Mouse (Mus musculus): Measurements from ENCODE around the gene Pdcd2l. TPM values are rescaled to one million over a fixed set of nuclear protein-coding genes. Genes with fewer than 3 reads are reported as not detected.
"Not testable (repeated sequence)": the region's sequence is repeated elsewhere in the genome, so short reads cannot be mapped to it uniquely, and the experiment has no call there.

Gene Pdcd2l
- polyA plus RNA-seq, 1 experiment from 2014 or later: 57.2 TPM

GRCm38 (mm10) chr7:34200829-34201228 lies 4.4 kb upstream of the Pdcd2l start:
- WGBS: 95% methylated on average over 2 of the region's 2 CpGs
- no peak overlapping the region for H3K4me2 ChIP-seq (ENCODE audit: low read length)
- no peak for DNase-seq (ENCODE audit: low spot score)
- H3K27me3 ChIP-seq (replicated peaks; ENCODE audit: control insufficient read depth, insufficient read depth, low read length): no peaks in the 10 kb centered on the region
- no peaks in the 10 kb centered on the region for H3K4me1 ChIP-seq (replicated peaks; ENCODE audit: control insufficient read depth, insufficient read depth, low read length)
- peaks cover 53% of the 10 kb centered on the region for H3K36me3 ChIP-seq (ENCODE audit: control insufficient read depth, insufficient read depth, low read length)
- no peaks in the 10 kb centered on the region for H3K9me3 ChIP-seq (ENCODE audit: control insufficient read depth, low read length)
- no peak overlapping the region for H3K4me3 ChIP-seq (ENCODE audit: low read depth, low read length)
- ATAC-seq (replicated peaks; ENCODE audit: low FRiP score, low TSS enrichment, low read depth): no peak
- no peak overlapping the region for H3K9ac ChIP-seq (ENCODE audit: low read length)
- H3K27ac ChIP-seq (ENCODE audit: low read depth): no peak overlapping the region

- no peaks in the 10 kb centered on the region for H3K27me3 ChIP-seq (replicated peaks; ENCODE audit: control insufficient read depth, insufficient read depth, low read length)
- DNase-seq (ENCODE audit: low spot score) (no peak), ATAC-seq (replicated peaks; ENCODE audit: low FRiP score, low TSS enrichment, low read depth) (no peak)
- H3K4me2 ChIP-seq (ENCODE audit: low read length): no peak overlapping the region
- no peaks in the 10 kb centered on the region for H3K9me3 ChIP-seq (ENCODE audit: control insufficient read depth, low read length)
- peaks cover 36% of the 10 kb centered on the region for H3K36me3 ChIP-seq (ENCODE audit: control insufficient read depth, insufficient read depth, low read length)
- H3K27ac ChIP-seq (ENCODE audit: low read depth): no peak overlapping the region
- WGBS: 43% methylated on average over 3 of the region's 3 CpGs
- no peak overlapping the region for H3K9ac ChIP-seq (ENCODE audit: low read length)
- no peak overlapping the region for H3K4me3 ChIP-seq (ENCODE audit: low read depth, low read length)
- H3K4me1 ChIP-seq (replicated peaks; ENCODE audit: control insufficient read depth, insufficient read depth, low read length): no peaks in the 10 kb centered on the region; the same call in 1 of the 2 replicates
These were observed 1.9 kb upstream of the Pdcd2l start for GRCm38 (mm10) chr7:34198346-34198745.

GRCm38 (mm10) chr7:34195632-34196031 lies 829 bp downstream of the Pdcd2l start:
- H3K9me3 ChIP-seq (ENCODE audit: control insufficient read depth, low read length): no peaks in the 10 kb centered on the region
- WGBS: 52% methylated on average over 3 of the region's 3 CpGs
- peak overlapping the region; percentile 84 for H3K4me2 ChIP-seq (ENCODE audit: low read length)
- H3K4me3 ChIP-seq (ENCODE audit: low read depth, low read length): peak overlapping the region; percentile 97
- H3K27me3 ChIP-seq (replicated peaks; ENCODE audit: control insufficient read depth, insufficient read depth, low read length): no peaks in the 10 kb centered on the region
- ATAC-seq (replicated peaks; ENCODE audit: low FRiP score, low TSS enrichment, low read depth) (no peak), DNase-seq (ENCODE audit: low spot score) (no peak)
- no peak overlapping the region for H3K27ac ChIP-seq (ENCODE audit: low read depth)
- peak overlapping the region; percentile 91 for H3K9ac ChIP-seq (ENCODE audit: low read length)
- H3K36me3 ChIP-seq (ENCODE audit: control insufficient read depth, insufficient read depth, low read length): peaks cover 24% of the 10 kb centered on the region
- H3K4me1 ChIP-seq (replicated peaks; ENCODE audit: control insufficient read depth, insufficient read depth, low read length): no peaks in the 10 kb centered on the region; the same call in 1 of the 2 replicates

GRCm38 (mm10) chr7:34192825-34193224 lies 3.6 kb downstream of the Pdcd2l start:
- no peak for ATAC-seq (replicated peaks; ENCODE audit: low FRiP score, low TSS enrichment, low read depth)
- WGBS: 93% methylated on average over 6 of the region's 6 CpGs
- Histone ChIP-seq H3K27ac (ENCODE audit: low read depth) (no peak overlapping the region), H3K4me2 (ENCODE audit: low read length) (no peak overlapping the region), H3K36me3 (ENCODE audit: control insufficient read depth, insufficient read depth, low read length) (peaks cover 43% of the 10 kb centered on the region), H3K9ac (ENCODE audit: low read length) (no peak overlapping the region), H3K4me3 (ENCODE audit: low read depth, low read length) (no peak overlapping the region), H3K27me3 (replicated peaks; ENCODE audit: control insufficient read depth, insufficient read depth, low read length) (no peaks in the 10 kb centered on the region), H3K9me3 (ENCODE audit: control insufficient read depth, low read length) (no peaks in the 10 kb centered on the region), H3K4me1 (replicated peaks; ENCODE audit: control insufficient read depth, insufficient read depth, low read length) (no peaks in the 10 kb centered on the region; the same call in 1 of the 2 replicates)
- no peak for DNase-seq (ENCODE audit: low spot score)

GRCm38 (mm10) chr7:34189376-34189989 lies 7.0 kb downstream of the Pdcd2l start:
- ATAC-seq (replicated peaks; ENCODE audit: low FRiP score, low TSS enrichment, low read depth): no peak
- Histone ChIP-seq H3K9ac (ENCODE audit: low read length) (no peak overlapping the region), H3K9me3 (ENCODE audit: control insufficient read depth, low read length) (no peaks in the 10 kb centered on the region), H3K4me1 (replicated peaks; ENCODE audit: control insufficient read depth, insufficient read depth, low read length) (no peaks in the 10 kb centered on the region), H3K36me3 (ENCODE audit: control insufficient read depth, insufficient read depth, low read length) (peaks cover 72% of the 10 kb centered on the region), H3K27ac (ENCODE audit: low read depth) (no peak overlapping the region), H3K4me3 (ENCODE audit: low read depth, low read length) (no peak overlapping the region), H3K27me3 (replicated peaks; ENCODE audit: control insufficient read depth, insufficient read depth, low read length) (no peaks in the 10 kb centered on the region), H3K4me2 (ENCODE audit: low read length) (no peak overlapping the region)
- 87% methylated on average over 12 of the region's 12 CpGs for WGBS
- no peak for DNase-seq (ENCODE audit: low spot score)

- WGBS: 88% methylated on average over 3 of the region's 3 CpGs
- Histone ChIP-seq H3K4me1 (replicated peaks; ENCODE audit: control insufficient read depth, insufficient read depth, low read length) (no peaks in the 10 kb centered on the region), H3K9ac (ENCODE audit: low read length) (no peak overlapping the region), H3K4me3 (ENCODE audit: low read depth, low read length) (no peak overlapping the region), H3K9me3 (ENCODE audit: control insufficient read depth, low read length) (no peaks in the 10 kb centered on the region), H3K27ac (ENCODE audit: low read depth) (no peak overlapping the region), H3K27me3 (replicated peaks; ENCODE audit: control insufficient read depth, insufficient read depth, low read length) (no peaks in the 10 kb centered on the region), H3K36me3 (ENCODE audit: control insufficient read depth, insufficient read depth, low read length) (peaks cover 48% of the 10 kb centered on the region), H3K4me2 (ENCODE audit: low read length) (no peak overlapping the region)
- DNase-seq (ENCODE audit: low spot score) (no peak), ATAC-seq (replicated peaks; ENCODE audit: low FRiP score, low TSS enrichment, low read depth) (no peak)
These were observed 12.7 kb downstream of the Pdcd2l start for GRCm38 (mm10) chr7:34183794-34184193.

GRCm38 (mm10) chr7:34183356-34183755 lies 13.1 kb downstream of the Pdcd2l start:
- H3K36me3 ChIP-seq (ENCODE audit: control insufficient read depth, insufficient read depth, low read length): peaks cover 44% of the 10 kb centered on the region
- H3K9me3 ChIP-seq (ENCODE audit: control insufficient read depth, low read length): no peaks in the 10 kb centered on the region
- H3K9ac ChIP-seq (ENCODE audit: low read length): no peak overlapping the region
- WGBS: 94% methylated on average over 13 of the region's 13 CpGs
- DNase-seq (ENCODE audit: low spot score): no peak
- H3K4me2 ChIP-seq (ENCODE audit: low read length): no peak overlapping the region
- no peak overlapping the region for H3K27ac ChIP-seq (ENCODE audit: low read depth)
- no peaks in the 10 kb centered on the region for H3K4me1 ChIP-seq (replicated peaks; ENCODE audit: control insufficient read depth, insufficient read depth, low read length)
- no peaks in the 10 kb centered on the region for H3K27me3 ChIP-seq (replicated peaks; ENCODE audit: control insufficient read depth, insufficient read depth, low read length)
- no peak for ATAC-seq (replicated peaks; ENCODE audit: low FRiP score, low TSS enrichment, low read depth)
- no peak overlapping the region for H3K4me3 ChIP-seq (ENCODE audit: low read depth, low read length)

- not testable (repeated sequence) for H3K9ac ChIP-seq (ENCODE audit: low read length); ATAC-seq (replicated peaks; ENCODE audit: low FRiP score, low TSS enrichment, low read depth); H3K27me3 ChIP-seq (replicated peaks; ENCODE audit: control insufficient read depth, insufficient read depth, low read length); H3K9me3 ChIP-seq (ENCODE audit: control insufficient read depth, low read length); H3K4me1 ChIP-seq (replicated peaks; ENCODE audit: control insufficient read depth, insufficient read depth, low read length); H3K27ac ChIP-seq (ENCODE audit: low read depth); H3K36me3 ChIP-seq (ENCODE audit: control insufficient read depth, insufficient read depth, low read length); DNase-seq (ENCODE audit: low spot score); H3K4me2 ChIP-seq (ENCODE audit: low read length); H3K4me3 ChIP-seq (ENCODE audit: low read depth, low read length)
- WGBS: 96% methylated on average over 6 of the region's 6 CpGs
These were observed 20.2 kb downstream of the Pdcd2l start for GRCm38 (mm10) chr7:34176241-34176640.

GRCm38 (mm10) chr7:34172251-34172650 lies 24.2 kb downstream of the Pdcd2l start:
- no peak overlapping the region for H3K4me2 ChIP-seq (ENCODE audit: low read length)
- no peak overlapping the region for H3K27ac ChIP-seq (ENCODE audit: low read depth)
- no peaks in the 10 kb centered on the region for H3K4me1 ChIP-seq (replicated peaks; ENCODE audit: control insufficient read depth, insufficient read depth, low read length)
- no peaks in the 10 kb centered on the region for H3K9me3 ChIP-seq (ENCODE audit: control insufficient read depth, low read length)
- no peaks in the 10 kb centered on the region for H3K27me3 ChIP-seq (replicated peaks; ENCODE audit: control insufficient read depth, insufficient read depth, low read length)
- DNase-seq (ENCODE audit: low spot score): no peak
- H3K4me3 ChIP-seq (ENCODE audit: low read depth, low read length): no peak overlapping the region
- H3K36me3 ChIP-seq (ENCODE audit: control insufficient read depth, insufficient read depth, low read length): no peaks in the 10 kb centered on the region
- no peak for ATAC-seq (replicated peaks; ENCODE audit: low FRiP score, low TSS enrichment, low read depth)
- no peak overlapping the region for H3K9ac ChIP-seq (ENCODE audit: low read length)
- WGBS: 67% methylated on average over 1 of the region's 1 CpGs

All from intestine, embryonic 14.5 days (tissue).